Mouse (Mus musculus) forebrain, postnatal 0 days (tissue): ENCODE results near the gene C5ar1. TPM values are rescaled to one million over a fixed set of nuclear protein-coding genes. Genes with fewer than 3 reads are reported as not detected.

Experiments
- ATAC-seq: fragments of 200-750 bp; cut with Nextera tagmentation; 2 replicates; pipeline ENCODE4 v1.8.0; 2017; ENCODE audit warnings: mild to moderate bottlenecking, moderate library complexity
- DNase-seq: peaks from one replicate; pipeline ENCODE4 v3.0.0-alpha.2; 2015
- H3K27ac ChIP-seq: fragments of 300-500 bp; sonication (generic); 2 replicates; pipeline ENCODE4 v1.5.1; 2014; ENCODE audit warnings: low read depth, mild to moderate bottlenecking, antibody characterized with exemption, low read length, moderate library complexity, mixed read lengths
- H3K27me3 ChIP-seq: fragments of 300-500 bp; sonication (generic); 2 replicates; pipeline ENCODE4 v1.6.1; 2014; ENCODE audit warnings: mild to moderate bottlenecking, low read length, mixed read lengths; ENCODE audit not compliant: insufficient read depth
- H3K36me3 ChIP-seq: fragments of 300-500 bp; sonication (generic); 2 replicates; pipeline ENCODE4 v1.6.1; 2014; ENCODE audit warnings: mild to moderate bottlenecking, moderate library complexity; ENCODE audit not compliant: insufficient read depth
- H3K4me1 ChIP-seq: fragments of 300-500 bp; sonication (generic); 2 replicates; pipeline ENCODE4 v1.6.1; 2014; ENCODE audit warnings: antibody characterized with exemption; ENCODE audit not compliant: insufficient read depth
- H3K4me2 ChIP-seq: fragments of 300-500 bp; sonication (generic); 2 replicates; pipeline ENCODE4 v1.6.1; 2014; ENCODE audit warnings: low read depth, mild to moderate bottlenecking, moderate library complexity
- H3K4me3 ChIP-seq: fragments of 300-500 bp; sonication (generic); 2 replicates; pipeline ENCODE4 v1.5.1; 2014; ENCODE audit warnings: low read depth, low read length, mixed read lengths
- H3K9ac ChIP-seq: fragments of 300-500 bp; sonication (generic); 2 replicates; pipeline ENCODE4 v1.6.1; 2014; ENCODE audit warnings: mild to moderate bottlenecking
- H3K9me3 ChIP-seq: fragments of 300-500 bp; sonication (generic); 2 replicates; pipeline ENCODE4 v1.6.1; 2016; ENCODE audit warnings: low read length
- CTCF ChIP-seq: sonication (generic); IDR thresholded peaks from 2 replicates; pipeline ENCODE4 v1.5.1; 2016; ENCODE audit warnings: antibody characterized with exemption, control low read depth, low read depth
- whole genome bisulfite sequencing: fragments of 180-500 bp; shearing (Covaris S2); extraction: QIAGEN DNeasy Blood & Tissue Kit; methylation state at CpG from one replicate; pipeline ENCODE4 v1.1.7; 2014; 5-methylcytosine and 5-hydroxymethylcytosine counted together
- polyA plus RNA-seq: library from polyadenylated mRNA; unstranded; fragments of >200 nt; fragmentation: Nextera tagmentation; extraction: Ambion mirVana; gene quantifications from 2 replicates; pipeline ENCODE4 v1.2.1, GENCODE M21; 2015
- total RNA-seq: library from RNA; depleted of rRNA; stranded (reverse); fragments of >200 nt; gene quantifications from 2 replicates; pipeline ENCODE4 v1.2.3, GENCODE M21; 2014; rRNA removed

C5ar1 gene
- total and polyA plus RNA-seq, 2 experiments from 2014 or later = 0.52 to 1.7 TPM

- H3K4me3 ChIP-seq = no peak overlapping the region
- TF ChIP-seq CTCF = no peak
- no peaks in the 10 kb centered on the region for H3K4me1 ChIP-seq
- no peak for DNase-seq
- H3K27me3 ChIP-seq = no peaks in the 10 kb centered on the region
- no peak for ATAC-seq
- no peak overlapping the region for H3K9ac ChIP-seq
- peaks cover 38% of the 10 kb centered on the region for H3K36me3 ChIP-seq
- H3K9me3 ChIP-seq = no peaks in the 10 kb centered on the region
- H3K4me2 ChIP-seq = no peak overlapping the region
- 81% methylated on average over 5 of the region's 5 CpGs for WGBS
- no peak overlapping the region for H3K27ac ChIP-seq
These were observed 62.2 kb downstream of the C5ar1 start for GRCm38 (mm10) chr7:16197166-16197565.

Other genes with a start within 250 kb of the C5ar1 start
- gene Bicra, start 211.6 kb downstream of the C5ar1 start, total RNA-seq = 3.2 and 5.0 TPM in 2 replicates
- gene Bicra, start 211.6 kb downstream of the C5ar1 start, polyA plus RNA-seq = 3.6 and 5.8 TPM in 2 replicates
- 0.10 and 0.15 TPM in 2 replicates for gene Zfp541, start 197.7 kb downstream of the C5ar1 start, total RNA-seq
- gene Zfp541, start 197.7 kb downstream of the C5ar1 start, polyA plus RNA-seq = 0.04 and 0.17 TPM in 2 replicates
- gene Napa, start 161.1 kb downstream of the C5ar1 start, total RNA-seq = 159 and 270 TPM in 2 replicates
- 211 and 222 TPM in 2 replicates for gene Napa, start 161.1 kb downstream of the C5ar1 start, polyA plus RNA-seq
- gene Kptn, start 139.6 kb downstream of the C5ar1 start, total RNA-seq = 47.4 and 53.7 TPM in 2 replicates
- gene Kptn, start 139.6 kb downstream of the C5ar1 start, polyA plus RNA-seq = 27.4 and 37.2 TPM in 2 replicates
- gene Slc8a2, start 129.7 kb downstream of the C5ar1 start, total RNA-seq = 52.4 and 55.8 TPM in 2 replicates
- gene Slc8a2, start 129.7 kb downstream of the C5ar1 start, polyA plus RNA-seq = 0.77 and 0.99 TPM in 2 replicates
- gene Meis3, start 84.5 kb downstream of the C5ar1 start, total RNA-seq = 98.6 and 100 TPM in 2 replicates
- gene Meis3, start 84.5 kb downstream of the C5ar1 start, polyA plus RNA-seq = 86.4 and 90.9 TPM in 2 replicates
- 10.9 and 16.0 TPM in 2 replicates for gene Dhx34, start 37.5 kb downstream of the C5ar1 start, total RNA-seq
- gene Dhx34, start 37.5 kb downstream of the C5ar1 start, polyA plus RNA-seq = 8.4 and 9.7 TPM in 2 replicates
- 0.14 and 0.23 TPM in 2 replicates for gene C5ar2, start 15.4 kb downstream of the C5ar1 start, total RNA-seq
- 0.13 and 0.17 TPM in 2 replicates for gene C5ar2, start 15.4 kb downstream of the C5ar1 start, polyA plus RNA-seq
- gene Inafm1, start 14.1 kb upstream of the C5ar1 start, total RNA-seq = 36.9 and 43.2 TPM in 2 replicates
- gene Inafm1, start 14.1 kb upstream of the C5ar1 start, polyA plus RNA-seq = 63.6 and 68.4 TPM in 2 replicates
- gene Ccdc9, start 27.3 kb upstream of the C5ar1 start, total RNA-seq = 31.6 and 38.2 TPM in 2 replicates
- gene Ccdc9, start 27.3 kb upstream of the C5ar1 start, polyA plus RNA-seq = 12.8 and 18.6 TPM in 2 replicates
- 41.2 and 57.8 TPM in 2 replicates for gene Bbc3, start 48.9 kb upstream of the C5ar1 start, total RNA-seq
- 40.0 and 40.2 TPM in 2 replicates for gene Bbc3, start 48.9 kb upstream of the C5ar1 start, polyA plus RNA-seq
- 114 and 122 TPM in 2 replicates for gene Sae1, start 128.3 kb upstream of the C5ar1 start, total RNA-seq
- gene Sae1, start 128.3 kb upstream of the C5ar1 start, polyA plus RNA-seq = 197 and 211 TPM in 2 replicates
- gene Zc3h4, start 141.4 kb upstream of the C5ar1 start, total RNA-seq = 36.7 and 57.5 TPM in 2 replicates
- 9.4 and 11.0 TPM in 2 replicates for gene Zc3h4, start 141.4 kb upstream of the C5ar1 start, polyA plus RNA-seq
- gene Tmem160, start 193.2 kb upstream of the C5ar1 start, total RNA-seq = 40.1 and 61.2 TPM in 2 replicates
- 105 and 130 TPM in 2 replicates for gene Tmem160, start 193.2 kb upstream of the C5ar1 start, polyA plus RNA-seq
- gene Npas1, start 218.2 kb upstream of the C5ar1 start, total RNA-seq = 10.1 and 10.2 TPM in 2 replicates
- gene Npas1, start 218.2 kb upstream of the C5ar1 start, polyA plus RNA-seq = 12.6 and 14.7 TPM in 2 replicates